Mouse (Mus musculus): Measurements from ENCODE around the gene Rpl32.

Rpl32 gene

DNA sequence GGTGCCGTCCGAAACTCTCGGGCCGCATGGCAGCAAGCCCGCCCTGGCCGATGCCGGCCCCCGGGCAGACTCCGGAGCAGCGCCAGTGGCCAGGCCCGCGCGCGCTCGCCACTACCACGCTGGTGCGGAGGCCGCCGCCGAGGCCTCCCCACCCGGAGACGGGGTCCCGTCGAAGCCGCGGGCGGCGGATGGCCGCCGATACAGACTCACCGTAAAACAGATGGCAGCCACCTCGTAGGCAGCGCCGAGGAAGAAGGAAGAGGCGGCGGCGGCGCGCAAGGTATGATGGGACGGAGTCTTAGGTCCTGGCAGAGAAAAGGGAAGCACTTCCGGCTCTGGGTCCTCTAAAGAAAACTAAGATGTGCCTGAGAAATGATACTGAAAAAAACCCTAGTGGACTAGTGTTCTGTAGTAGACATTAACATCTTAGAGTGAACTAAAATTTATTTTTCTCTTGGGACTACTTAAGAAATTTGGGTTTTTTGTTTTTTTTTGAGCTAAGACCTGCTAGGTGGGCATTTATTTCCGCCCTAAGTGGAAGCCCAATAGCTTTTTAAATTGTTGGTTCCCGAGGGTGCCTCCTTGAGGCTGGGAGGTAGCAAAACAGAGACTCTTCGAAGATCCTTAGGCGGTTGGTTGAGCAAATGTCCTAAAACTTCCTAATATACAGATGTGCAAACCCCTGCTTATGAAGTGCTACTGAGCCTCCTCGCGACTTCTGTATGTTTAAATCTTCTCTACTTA is at the start of gene Rpl32:
Rpl32 (minus strand) TSS at position 260 of the 744 bp plus-strand sequence.
- DNase-seq, result peak; percentile 89

DNA sequence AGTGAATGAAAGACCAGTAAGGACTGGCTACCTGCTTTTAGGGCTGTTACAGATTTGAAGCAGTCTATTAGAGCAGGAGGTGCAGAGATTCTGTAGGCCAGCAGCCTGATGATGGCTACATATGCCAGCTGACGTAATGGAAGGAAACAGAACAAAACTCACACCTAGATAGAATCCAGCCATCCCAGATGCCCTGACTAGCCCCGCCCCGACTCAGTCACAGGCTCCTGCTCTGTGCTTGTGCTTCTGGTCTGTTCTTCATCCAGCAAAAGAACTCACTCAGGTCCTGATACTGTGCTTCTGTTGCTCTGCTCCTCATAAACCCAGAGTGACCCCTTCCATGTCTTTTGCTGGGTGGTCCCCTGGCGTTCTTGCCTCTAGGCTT is 47.8 kb upstream of the Rpl32 start:
- DNase-seq, result no peak

DNA sequence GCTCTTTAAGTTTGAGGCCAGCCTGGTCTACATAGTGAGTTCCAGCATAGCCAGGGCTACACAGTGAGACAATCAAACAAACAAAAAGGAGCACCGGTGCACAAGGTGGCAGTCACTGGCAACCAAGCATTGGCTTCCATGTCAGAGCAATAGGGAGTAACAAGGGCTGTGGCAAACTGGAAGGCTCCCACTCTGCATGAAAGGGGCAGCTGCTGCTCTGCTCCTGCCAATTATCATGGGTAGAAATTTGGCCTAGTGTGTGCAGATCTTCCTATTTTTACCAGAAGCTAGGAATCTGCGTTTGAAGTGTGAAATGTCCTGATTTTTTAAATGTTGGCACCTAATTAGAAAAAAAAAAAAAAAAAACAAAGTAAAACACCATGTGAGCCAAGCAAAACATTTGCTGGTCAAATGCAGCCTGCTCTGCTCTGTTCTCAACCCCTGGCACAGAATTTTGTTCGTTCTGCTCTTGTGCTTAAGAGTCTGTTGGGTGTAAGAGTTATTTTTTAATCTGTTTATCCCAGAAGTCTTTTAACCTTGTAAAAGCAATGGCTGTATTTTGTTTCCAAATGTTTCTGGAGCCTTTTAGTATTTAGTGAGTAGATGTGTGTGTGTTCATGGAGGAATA is 47.3 kb upstream of the Rpl32 start:
- no peak for DNase-seq

- DNase-seq, result peak; percentile 61
These were observed 45.9 kb upstream of the Rpl32 start for GRCm38 (mm10) chr6:115854432-115854831.

DNA sequence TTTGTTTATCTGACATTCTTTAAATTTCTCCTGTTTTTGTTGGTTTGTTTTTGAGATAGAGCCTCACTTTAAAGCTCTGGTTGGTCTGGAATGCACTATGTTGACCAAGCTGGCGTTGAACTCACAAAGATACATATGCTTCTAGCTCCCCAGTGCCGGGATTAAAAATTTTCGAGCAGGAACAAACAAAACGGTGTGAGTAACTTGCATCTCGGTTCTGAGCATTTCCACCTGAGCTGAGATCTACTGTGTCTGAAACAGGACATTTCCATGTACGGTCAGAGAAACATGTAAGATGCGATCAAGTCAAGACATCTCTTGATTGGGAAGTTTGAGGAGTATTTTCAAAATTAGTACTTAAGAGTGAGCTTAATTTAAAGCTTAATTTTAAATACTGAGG is 45.4 kb upstream of the Rpl32 start:
- no peak for DNase-seq

DNA sequence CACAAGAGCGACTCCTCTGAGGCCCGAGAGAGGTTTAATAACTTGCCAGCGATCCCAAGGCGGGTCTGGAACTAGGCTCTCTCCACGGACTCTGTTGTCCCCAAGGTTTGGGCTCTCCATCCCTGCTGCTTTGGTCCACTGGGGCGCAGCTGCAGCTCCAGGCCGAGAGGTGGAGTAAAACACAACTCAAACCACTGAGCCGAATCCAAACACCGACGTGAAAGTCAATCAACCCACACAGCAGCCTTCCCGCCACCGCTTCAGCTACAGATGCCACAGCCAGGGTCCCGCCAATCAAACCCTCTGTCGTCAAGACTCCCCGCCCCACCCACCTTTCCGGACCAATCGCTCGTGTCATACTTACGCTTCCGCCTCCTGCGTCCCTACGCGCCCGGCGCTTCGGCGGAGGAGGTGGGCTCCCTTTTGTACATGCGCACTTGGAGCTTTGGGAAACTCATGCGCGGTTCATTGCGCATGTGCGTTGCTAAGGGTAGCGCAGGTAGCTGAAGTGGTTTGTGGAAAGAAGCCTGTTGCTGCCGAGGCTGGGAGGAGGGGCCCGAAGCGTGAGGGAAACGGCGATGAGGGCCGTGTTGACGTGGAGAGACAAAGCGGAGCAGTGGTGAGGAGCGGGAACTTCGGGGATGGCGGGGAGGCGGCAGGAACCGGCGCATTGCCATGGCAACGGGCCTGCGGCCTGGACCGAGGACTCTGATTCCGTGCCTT is 44.7 kb upstream of the Rpl32 start, which contains the start of the genes Mbd4 and Ift122:
Mbd4 (minus strand) TSS at position 281 of the 723 bp plus-strand sequence.
Ift122 (plus strand) TSS at position 380 of the 723 bp plus-strand sequence.
- peak; percentile 96 for DNase-seq

DNA sequence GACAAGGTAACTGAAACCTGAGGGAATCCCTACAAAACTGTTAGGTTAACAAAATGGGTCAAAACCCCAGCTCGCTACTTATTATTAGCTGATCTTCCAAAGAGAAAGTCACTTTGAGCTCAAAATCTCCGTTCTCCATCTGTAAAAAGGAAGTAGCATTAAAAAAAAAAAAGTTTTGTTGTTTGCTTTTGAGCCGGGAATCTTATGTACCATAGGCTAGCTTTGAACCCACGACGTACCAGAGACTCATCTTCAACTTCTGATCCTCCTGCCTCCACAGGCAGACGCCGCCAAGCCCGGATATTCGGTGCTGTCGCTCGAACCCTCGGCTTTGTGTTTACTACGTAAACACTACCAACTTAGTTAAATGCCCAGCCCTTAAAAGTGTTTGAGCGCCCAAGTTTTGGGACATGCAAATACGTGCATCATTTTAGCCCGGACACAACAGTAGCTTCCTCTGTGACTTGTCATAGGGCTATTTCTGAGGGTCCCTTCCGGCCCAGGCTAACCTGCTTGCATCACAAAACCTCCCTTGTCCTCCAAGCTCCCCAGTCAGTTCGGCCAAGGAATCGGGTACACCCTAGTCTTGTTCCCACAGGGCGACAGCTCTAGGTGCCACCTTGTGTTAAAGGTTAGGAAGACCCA is 44.0 kb upstream of the Rpl32 start:
- DNase-seq, result peak; percentile 49

- no peak for DNase-seq
These were observed 40.2 kb upstream of the Rpl32 start for GRCm38 (mm10) chr6:115848598-115849304.

DNA sequence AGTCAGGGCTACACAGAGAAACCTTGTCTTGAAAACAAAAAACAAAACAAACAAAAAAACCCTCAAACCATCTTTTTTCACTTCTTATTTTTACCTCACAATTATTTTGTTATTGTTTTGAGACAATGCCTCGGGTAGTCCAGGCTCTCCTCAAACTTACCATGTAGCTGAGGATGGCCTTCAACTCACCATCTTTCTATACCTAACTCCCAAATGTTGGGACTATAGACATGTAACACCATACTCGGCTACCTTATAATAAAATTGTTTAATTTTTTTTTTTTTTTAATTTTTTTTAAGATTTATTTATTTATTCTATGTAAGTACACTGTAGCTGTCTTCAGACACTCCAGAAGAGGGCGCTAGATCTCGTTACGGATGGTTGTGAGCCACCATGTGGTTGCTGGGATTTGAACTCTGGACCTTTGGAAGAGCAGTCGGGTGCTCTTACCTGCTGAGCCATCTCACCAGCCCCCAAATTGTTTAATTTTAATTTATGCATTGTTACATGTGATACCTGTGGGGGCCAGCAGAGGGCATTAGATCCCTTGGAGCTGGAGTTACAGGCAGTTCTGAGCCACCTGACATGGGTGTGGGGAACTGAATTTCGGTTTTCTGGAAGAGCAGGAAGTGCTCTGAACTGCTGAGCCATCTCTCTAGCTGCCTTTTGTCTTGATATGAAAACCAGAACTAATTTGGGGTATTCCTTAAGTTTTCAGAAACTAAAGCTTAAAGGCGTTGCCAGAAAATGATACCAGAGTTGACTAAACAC is 38.3 kb upstream of the Rpl32 start:
- DNase-seq, result peak; percentile 82

- DNase-seq, result no peak
These were observed 36.5 kb upstream of the Rpl32 start for GRCm38 (mm10) chr6:115845006-115845405.

DNA sequence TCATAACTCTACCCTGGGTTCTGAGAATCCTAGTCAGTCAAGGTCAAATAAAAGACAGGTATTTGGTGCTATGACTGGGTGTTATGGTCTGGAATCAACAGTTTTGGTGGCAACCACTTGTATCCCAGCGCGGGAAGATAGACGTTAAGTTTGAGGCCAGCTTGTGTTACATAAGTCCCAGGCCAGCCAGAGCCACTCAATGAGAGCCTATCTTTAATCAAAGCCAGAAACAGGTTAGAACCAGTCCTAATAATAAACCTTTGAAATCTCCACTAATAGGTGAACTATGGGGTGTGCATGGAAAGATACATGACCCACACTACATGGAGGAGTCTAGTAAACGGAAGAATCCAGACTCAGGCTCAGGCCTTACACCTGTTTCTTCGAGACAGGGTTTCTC is 30.2 kb upstream of the Rpl32 start:
- no peak for DNase-seq

GRCm38 (mm10) chr6:115838161-115838597 is 29.6 kb upstream of the Rpl32 start, which contains the start of gene Efcab12:
TSS of gene Efcab12 (minus strand) at chr6:115838412.
- peak; percentile 74 for DNase-seq

DNA sequence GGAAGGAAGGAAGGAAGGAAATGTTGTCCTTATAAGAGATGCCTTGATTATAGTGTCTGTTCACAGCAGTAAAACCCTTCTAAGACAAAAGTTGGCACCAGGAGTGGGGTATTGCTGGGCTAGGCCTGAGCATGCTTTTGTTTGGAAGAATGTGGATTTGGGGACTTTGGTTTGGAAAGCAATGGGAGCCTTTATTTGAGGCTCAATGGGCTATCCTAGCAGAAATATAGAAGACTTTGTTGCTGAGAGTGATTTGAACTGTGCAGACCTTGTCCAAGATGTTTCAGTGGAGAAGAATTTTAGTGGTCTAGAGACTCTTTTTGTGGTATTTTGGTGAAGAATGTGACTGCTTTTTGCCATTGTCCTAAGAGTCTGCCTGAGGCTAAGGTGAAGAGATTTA is 25.3 kb upstream of the Rpl32 start:
- no peak for DNase-seq

- DNase-seq, result no peak
These were observed 23.8 kb upstream of the Rpl32 start for GRCm38 (mm10) chr6:115832152-115832850.

GRCm38 (mm10) chr6:115830779-115831601 is 22.4 kb upstream of the Rpl32 start:
- no peak for DNase-seq

DNA sequence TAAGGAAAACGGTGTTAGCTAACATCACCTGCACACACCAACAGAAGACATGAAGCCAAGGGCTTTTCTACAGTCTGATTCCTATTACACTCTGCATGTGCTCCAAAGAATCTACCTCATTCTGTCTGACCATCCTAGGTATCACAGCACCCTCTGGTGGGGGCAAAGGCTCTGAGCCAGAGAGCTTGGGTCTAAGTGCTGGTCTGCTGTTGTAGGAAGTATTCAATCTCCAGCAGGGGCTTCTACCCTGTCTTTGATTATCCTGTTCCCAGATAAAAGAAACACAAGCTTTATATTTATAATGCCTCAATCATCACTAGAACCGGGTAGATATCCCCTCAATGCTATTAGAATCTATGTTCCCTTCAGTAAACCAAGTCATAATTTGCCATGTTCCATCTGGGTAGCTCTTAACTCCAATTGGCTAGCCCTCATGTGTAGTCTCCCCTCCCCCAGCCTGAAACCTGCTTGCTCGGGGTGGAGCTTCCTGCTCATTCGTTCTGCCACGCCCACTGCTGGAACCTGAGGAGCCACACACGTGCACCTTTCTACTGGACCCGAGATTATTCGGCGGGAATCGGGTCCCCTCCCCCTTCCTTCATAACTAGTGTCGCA is 15.4 kb upstream of the Rpl32 start:
- peak; percentile 90 for DNase-seq

DNA sequence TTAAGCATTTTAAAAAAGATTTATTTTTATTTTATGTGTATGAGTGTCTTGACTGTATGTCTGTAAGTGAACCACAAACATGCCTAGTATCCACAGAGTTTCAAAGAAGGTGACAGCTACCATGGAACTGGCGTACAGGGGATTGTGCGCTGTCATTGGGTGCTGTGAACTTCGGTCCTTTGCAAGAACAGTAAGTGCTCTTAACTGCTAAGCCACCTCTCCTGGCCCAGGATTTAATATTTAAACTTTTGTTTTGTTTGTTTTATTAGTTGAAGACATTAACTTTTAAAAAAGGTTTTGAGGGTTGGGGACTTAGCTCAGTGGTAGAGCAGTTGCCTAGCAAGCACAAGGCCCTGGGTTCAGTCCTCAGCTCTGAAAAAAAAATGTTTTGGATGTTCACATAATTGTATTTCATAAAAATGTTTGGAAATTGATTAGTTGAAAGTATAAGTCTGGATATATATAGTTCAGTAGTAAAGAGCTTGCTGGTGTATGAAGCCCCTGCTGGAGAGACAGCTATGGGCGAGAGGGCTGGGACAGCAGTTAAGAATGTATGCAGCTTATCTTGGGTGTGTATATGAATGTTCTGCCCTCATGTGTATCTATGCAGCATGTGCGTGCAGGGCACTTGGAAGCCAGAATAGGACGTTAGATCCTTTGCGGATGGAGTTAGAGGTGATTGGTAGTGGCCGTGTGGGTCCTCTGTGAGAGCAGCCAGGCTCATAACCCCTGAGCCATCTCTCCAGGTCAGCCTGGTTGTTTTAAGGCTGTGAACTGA is 12.9 kb upstream of the Rpl32 start:
- no peak for DNase-seq

DNA sequence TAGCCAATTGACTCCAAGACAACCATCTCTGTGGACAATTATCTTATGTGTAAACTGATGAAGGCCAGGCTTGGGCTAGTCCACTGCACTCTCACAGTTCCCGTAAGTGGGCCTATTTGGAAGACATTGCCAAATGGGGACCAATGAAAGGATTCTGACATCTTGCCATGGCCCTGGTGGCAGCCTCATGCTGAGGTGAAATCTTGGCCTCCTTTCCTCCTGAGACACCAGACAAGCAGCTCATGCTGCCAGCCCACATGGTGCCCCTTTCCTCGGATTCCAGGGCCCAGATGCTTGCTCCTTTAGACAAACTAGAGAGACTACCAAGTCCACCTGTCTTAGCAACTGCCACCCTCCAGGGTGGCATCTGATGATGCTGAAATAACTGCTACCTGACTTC is 9.6 kb upstream of the Rpl32 start:
- DNase-seq, result no peak

GRCm38 (mm10) chr6:115815041-115815440 is 6.5 kb upstream of the Rpl32 start:
- DNase-seq, result no peak
